Mouse (Mus musculus): Measurements from ENCODE around the gene Reps2. TPM values are rescaled to one million over a fixed set of nuclear protein-coding genes. Genes with fewer than 3 reads are reported as not detected.
A peak's percentile ranks its signal among the peaks of the same experiment; 100 is the strongest.

The Reps2 gene
- total RNA-seq, 4 experiments from 2014 or later: 124 to 164 (median 138) TPM

- no peak for DNase-seq (ENCODE audit: low spot score in 2 of 2)
Measured at GRCm38 (mm10) chrX:162500962-162501361, 142.5 kb downstream of the Reps2 start.

DNA sequence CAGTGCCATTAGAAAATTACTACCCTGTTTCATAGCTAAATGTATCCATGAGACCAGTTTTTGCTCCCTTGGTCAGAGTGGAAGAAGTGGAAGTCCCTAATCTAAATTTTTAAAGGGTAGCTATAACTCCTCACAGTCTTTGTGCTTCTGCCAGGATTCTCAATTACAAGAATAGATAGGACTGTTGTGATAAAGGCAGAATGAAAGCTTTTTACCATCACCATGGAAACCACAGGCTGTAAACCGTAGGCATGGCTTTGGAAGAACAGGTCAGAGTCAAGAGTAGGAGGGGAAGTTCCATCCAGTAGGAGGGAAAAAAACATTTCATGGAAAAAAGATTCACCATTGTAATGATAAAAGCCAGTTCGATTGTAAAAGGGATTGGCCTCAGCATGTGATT, 147.0 kb downstream of the Reps2 start:
- no peak for DNase-seq (ENCODE audit: low spot score in 2 of 2)

GRCm38 (mm10) chrX:162488630-162489029, 154.8 kb downstream of the Reps2 start:
- no peak for DNase-seq (ENCODE audit: low spot score in 2 of 2)

DNA sequence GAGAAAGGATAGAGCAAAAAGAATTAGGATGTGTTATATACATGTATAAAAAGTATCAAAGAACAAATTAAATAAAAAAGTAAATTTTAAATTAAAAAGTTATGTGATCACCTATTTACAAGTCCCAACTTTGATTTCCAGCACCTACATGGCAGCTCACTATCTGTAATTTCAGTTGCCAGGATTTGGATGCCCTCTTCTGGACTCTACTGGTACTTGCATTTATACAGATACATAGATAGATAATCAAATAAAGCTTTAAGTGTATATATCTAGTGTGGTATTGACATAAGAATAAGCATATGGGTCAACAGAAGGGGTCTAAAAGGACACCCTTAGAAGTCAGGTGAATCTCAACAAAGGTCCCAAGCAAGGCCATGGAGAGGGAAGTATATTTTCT, 155.7 kb downstream of the Reps2 start:
- DNase-seq (ENCODE audit: low spot score in 2 of 2): no peak

DNA sequence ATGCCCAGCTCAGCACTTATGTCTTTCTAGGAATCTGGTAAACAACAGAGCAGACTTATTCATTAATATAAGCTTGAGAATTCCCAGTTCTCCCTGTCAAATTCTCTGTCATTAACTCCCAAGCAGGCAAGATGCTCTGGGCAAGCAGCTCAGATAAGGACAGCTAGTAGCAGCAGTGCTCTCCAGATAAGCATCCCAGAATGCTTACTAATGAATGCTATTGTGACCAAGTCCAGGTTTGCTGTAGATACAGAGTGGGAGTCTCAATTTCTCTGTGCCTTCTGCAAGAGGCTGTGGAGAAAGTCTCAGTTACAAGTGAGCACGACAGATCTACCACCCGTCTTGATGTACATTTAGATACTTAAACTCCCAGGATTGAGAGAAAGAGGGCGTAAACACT, 173.2 kb downstream of the Reps2 start:
- DNase-seq (ENCODE audit: low spot score in 2 of 2): no peak

DNA sequence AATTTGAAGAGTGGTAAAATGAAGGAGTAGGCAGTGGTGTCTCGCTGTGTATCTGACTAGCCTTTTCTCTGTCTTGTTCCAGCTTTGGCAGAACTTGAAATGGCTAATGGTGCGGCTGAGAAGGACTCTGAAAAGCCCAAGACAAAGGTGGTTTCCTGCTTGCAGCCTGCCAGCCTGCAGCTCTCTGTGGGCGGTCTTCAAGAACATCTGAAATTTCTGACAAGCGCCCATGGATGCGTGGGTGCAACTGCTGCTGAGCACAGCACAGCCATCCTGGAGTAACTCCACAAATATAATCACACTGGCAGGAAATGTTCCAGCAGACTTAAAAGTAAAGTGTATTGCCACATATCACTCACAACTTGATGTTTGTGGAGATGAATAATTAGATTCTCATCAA, 181.3 kb downstream of the Reps2 start:
- peak; percentile 8 to 88 for DNase-seq (ENCODE audit: low spot score in 2 of 2)

GRCm38 (mm10) chrX:162456445-162456844, 187.0 kb downstream of the Reps2 start:
- DNase-seq (ENCODE audit: low spot score in 2 of 2): no peak

DNA sequence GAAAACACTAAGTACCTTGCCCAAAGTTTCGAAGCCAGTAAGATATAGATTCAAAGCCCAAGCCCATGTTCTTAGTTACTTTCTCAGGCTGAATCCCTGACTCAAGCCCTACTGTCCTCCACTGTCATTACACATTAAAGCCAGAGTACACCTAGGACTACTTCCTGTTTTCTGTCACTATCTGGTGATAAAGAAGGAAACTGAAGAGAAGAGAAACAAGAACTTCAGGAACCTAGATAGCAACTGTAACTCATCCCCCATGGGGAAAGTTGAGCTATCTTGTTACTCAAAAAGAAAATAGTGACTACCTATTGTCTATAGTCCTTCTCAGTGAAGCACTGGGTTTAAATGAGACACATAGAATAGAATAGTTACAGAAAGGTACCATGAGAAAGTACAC, 188.1 kb downstream of the Reps2 start:
- DNase-seq (ENCODE audit: low spot score in 2 of 2): no peak

- DNase-seq (ENCODE audit: low spot score in 2 of 2): no peak
Measured at GRCm38 (mm10) chrX:162453821-162454402, 189.5 kb downstream of the Reps2 start.

DNA sequence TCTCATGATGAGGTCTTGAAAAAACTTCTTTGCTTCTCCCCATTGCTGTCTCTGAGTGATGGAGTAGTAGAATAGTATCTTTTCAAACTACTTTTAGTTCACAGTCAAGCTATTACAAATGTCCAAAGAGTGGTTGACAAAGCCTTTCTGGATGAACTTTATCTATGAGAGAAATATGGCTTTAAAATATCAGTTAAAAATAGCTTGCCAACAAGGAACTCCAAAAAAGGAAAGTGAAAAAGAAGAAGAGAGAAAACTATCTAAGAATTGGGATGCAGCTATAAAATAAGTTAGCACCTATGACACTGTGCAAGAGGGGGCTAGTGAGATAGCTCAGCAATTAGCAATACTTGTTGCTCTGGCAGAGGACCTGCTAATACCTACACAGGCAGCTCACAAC, 190.8 kb downstream of the Reps2 start:
- DNase-seq (ENCODE audit: low spot score in 2 of 2): no peak

- DNase-seq (ENCODE audit: low spot score in 2 of 2): no peak
Measured at GRCm38 (mm10) chrX:162447974-162448373, 195.5 kb downstream of the Reps2 start.

DNA sequence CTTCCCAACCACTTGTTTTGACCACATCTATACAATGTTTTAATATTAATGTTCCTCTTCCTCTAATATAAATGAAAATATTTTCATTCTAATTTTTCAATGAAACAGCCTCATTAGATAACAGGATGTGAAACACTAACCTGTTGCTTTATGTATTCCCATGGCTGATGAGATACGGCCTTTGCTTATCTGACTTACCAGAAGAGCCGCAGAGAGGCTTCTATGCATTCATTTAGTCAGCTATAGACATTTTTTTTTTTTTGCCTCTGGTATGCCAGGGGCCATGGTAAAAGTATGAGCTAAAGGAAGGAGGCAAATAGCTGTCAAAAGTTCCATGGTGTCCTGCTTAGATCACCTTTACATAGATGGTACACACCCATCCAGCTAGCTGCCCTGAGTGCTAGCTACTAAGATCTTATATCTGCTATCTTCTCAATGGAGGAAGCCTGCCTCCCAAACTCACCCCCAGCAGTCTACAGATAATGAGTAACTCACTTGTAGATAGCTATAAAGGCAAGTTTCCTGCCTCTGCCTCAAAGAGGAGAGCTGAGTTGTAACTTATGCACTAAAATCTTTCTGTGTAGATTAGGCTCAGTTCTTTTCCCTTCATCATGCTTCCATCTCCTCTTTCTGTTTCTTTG, 196.7 kb downstream of the Reps2 start:
- no peak for DNase-seq (ENCODE audit: low spot score in 2 of 2)

DNA sequence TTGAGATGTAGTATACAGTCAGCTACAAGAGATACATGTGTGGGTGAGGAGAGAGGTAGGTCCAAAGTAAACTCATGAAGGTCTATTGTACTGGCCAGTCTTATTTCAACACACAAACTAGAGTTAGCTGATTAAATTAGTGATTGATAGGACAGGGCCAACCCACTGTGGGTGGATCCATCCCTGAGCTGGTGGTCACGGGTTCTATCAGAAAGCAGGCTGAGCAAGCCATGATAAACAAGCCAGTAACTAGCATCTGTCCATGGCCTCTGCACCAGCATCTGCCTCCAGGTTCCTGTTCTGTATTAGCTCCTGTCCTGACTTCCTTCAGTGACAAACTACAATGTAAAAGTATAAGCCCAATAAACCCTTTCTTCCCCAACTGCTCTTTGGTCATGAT, 200.1 kb downstream of the Reps2 start:
- DNase-seq (ENCODE audit: low spot score in 2 of 2): no peak

DNA sequence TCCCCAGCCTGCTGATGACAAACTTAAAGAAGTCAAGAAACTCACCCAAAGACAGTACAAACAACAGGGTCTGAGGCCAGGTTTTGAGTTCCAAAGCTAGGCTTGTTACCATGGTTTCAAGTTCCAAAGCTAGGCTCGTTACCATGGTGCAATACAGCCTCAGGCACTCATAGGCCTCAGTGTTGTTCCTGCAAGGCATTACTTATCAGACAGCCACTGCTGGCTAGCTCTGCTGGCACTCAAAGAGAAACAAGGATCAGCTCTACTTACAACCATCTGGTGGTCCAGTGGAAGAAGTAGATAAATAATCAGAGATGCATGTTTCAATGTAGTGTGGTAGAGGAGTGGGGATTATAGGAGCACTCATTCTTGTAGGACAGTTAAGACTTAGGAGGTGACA, 200.5 kb downstream of the Reps2 start:
- no peak for DNase-seq (ENCODE audit: low spot score in 2 of 2)

GRCm38 (mm10) chrX:162432776-162433543, 210.5 kb downstream of the Reps2 start:
- no peak for DNase-seq (ENCODE audit: low spot score in 2 of 2)

DNA sequence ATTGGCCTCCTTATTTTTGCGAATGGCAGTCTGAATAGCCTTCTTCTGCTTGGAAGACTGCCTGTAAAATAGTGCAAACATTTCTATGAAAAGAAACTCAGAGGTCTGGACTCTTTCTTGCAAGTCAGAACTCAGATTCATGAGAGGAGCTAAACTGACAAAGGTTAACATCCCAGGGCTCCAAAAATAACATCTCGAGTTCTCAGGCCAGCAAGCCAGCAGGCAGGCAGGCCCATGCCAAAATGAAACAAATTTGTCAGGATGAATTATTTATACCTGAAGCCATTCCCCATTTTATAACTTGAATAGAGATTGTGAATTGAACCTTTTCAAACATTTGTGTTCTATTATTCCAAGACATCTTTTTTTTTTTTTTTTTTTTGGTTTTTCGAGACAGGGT, 215.8 kb downstream of the Reps2 start:
- DNase-seq (ENCODE audit: low spot score in 2 of 2): no peak

DNA sequence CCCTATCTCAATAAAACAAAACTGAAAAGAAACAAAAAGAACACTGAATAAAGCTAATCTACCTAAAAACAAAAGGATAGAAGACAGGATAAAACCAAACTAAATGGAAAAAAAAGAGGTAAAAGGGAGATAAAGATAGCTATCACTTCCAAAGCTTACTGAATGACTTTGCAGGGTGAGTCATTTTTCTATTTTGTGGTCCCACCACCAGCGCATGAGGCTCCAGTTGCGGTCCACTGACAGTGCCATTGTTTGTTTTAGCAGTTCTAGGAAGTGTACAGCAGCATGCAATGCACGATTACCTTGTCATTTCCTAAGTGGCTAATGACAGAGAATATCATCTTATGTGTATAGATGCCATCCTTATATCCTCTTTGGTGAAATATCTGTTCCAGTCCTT, 224.0 kb downstream of the Reps2 start:
- no peak for DNase-seq (ENCODE audit: low spot score in 2 of 2)

DNA sequence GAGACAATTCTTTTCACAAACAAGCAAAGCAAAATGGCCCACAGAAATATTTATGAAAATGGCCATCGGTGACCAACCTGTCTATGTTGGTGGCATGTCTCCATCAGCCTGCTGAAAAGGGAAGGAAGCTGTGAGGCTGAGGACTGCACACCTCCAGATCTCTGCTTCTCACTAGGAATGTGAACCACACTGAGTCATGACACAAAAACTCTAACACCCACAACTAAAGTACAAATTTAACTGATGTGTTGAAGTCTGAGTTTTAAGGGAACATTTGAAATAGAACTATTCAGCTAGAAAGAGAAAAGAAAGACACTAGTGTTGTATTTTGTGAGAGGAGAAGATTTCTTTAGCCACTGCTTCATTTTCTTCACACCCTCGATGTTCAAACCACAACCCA, 230.3 kb downstream of the Reps2 start:
- DNase-seq (ENCODE audit: low spot score in 2 of 2): no peak

- no peak for DNase-seq (ENCODE audit: low spot score in 2 of 2)
Measured at GRCm38 (mm10) chrX:162407291-162407690, 236.2 kb downstream of the Reps2 start.

DNA sequence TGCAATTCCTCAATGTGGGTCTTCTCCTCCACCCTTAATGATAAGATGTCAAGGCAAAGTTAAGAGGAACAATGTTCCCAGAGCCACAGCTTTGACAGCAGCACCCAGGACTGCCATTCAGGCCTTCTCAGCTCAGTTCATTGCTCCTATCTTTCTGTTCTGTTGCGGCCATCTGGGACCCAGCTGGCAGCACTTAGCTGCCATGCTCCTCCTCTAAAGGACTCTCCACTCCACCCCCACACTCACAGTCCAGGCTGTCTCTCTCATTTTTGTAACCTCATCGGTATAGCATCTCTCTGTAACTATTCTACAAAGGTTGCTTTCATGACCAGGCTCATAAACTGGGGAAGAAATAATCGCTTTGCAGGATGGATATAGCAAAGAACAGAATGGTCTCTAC, 241.0 kb downstream of the Reps2 start:
- DNase-seq (ENCODE audit: low spot score in 2 of 2): peak in 1 of 2 experiments; percentile 14

DNA sequence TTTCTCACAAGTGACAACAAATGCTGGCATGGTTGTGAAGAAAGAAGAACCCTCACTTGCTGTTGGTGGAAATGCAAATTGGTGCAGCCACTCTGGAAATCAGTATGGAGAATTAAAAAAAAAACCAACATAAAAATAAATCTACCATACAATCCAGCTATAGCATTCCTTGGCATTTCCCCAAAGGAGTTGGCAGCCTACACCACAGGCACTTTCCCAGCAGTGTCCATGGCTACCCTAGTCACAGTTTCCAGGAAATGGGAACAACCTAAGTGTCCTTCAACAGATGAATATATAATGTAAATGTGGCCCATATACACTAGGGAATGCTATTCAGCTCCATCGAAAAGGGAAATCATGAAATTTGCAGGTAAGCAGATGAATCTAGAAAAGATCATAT, 262.7 kb downstream of the Reps2 start:
- DNase-seq (ENCODE audit: low spot score in 2 of 2): no peak

DNA sequence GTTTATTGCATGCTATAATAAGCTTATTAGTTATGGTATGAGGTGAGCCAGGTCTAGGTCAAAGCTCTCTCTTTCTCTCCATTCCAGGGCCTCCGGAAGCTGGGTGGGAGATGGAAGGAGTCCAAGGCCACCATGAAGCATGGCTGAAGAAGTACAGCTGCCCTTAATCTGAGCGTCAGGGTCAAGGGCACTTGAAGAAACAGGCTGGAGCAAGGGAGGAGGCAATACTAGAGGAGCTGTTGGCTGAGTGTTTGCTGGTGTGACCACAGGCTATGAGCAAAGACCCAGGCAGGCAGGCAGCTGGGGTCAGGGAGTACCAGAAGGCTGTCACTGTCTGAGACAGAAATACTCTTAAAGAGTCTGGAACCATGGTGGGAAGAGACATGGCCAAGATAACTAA, 280.2 kb downstream of the Reps2 start:
- DNase-seq (ENCODE audit: low spot score in 2 of 2): no peak
